Mouse (Mus musculus) ES-Bruce4 (cell line): ENCODE data around the gene Hist1h2bp.
"Not testable (repeated sequence)": the region's sequence is repeated elsewhere in the genome, so short reads cannot be mapped to it uniquely, and the experiment has no call there.

Experiments
- CTCF ChIP-seq: IDR thresholded peaks from one replicate; pipeline ENCODE4 v1.8.1; 2011; ENCODE audit warnings: low read depth, low read length
- EP300 ChIP-seq: IDR thresholded peaks from 2 replicates; pipeline ENCODE4 v1.6.1; 2011; ENCODE audit warnings: low read depth, low read length; ENCODE audit not compliant: insufficient read depth

DNA sequence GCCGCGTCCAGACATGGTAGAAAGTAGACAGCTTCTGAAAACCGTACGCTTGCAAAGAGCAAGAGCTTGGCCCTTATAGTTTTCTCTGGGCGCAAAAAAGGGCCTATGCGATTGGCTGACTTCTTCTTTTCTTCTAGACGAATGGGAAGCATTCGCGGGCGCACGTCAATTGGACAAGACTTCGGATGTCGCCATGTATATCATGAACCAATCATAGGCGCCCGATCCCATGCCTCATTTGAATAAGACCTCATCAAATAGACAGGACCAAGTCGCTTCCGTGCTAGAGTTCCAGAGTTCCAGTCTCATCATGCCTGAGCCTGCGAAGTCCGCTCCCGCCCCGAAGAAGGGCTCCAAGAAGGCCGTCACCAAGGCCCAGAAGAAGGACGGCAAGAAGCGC lies 46.2 kb downstream of the Hist1h2bp start, which contains the start of the genes Hist1h2ap and Hist1h2br:
- TF ChIP-seq EP300, CTCF: not testable (repeated sequence)
